Mouse (Mus musculus): ENCODE measurements around the gene Wnt10a.

DNA sequence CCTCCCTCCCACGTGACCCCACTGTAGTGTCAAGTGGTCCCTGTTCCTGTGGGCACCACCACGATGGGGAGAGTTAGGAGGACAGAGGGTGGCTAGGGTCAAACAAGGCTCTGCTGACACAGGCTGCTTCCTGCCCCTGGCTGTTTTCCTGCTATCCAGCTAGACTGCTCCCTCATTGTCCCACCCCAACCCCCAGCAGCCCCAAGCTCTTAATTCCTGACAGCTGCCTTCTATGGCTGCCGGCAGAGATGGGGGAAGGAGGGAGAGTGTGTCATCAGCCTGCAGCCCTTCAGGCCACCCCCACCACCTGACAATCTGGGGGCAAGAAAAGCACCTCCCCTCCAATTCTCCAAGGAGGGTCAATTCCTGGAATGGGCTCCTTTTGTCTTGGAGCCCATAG, 1.2 kb upstream of the Wnt10a start:
- TF ChIP-seq CTCF (IDR thresholded peaks at IDR 0.05; ENCODE audit: low read depth) (no peak), EP300 (IDR thresholded peaks at IDR 0.05; ENCODE audit: low read depth) (no peak)
